Mouse (Mus musculus) heart, embryonic 10.5 days (tissue): ENCODE results near the gene Phf6. TPM values are rescaled to one million over a fixed set of nuclear protein-coding genes. Genes with fewer than 3 reads are reported as not detected.
"Not testable (repeated sequence)": the region's sequence is repeated elsewhere in the genome, so short reads cannot be mapped to it uniquely, and the experiment has no call there.

Source experiments
- DNase-seq: peaks from one replicate; pipeline ENCODE4 v3.0.0-alpha.2; 2017; ENCODE audit warnings: low spot score
- H3K27ac ChIP-seq: fragments of 300-500 bp; sonication (generic); 2 replicates; pipeline ENCODE4 v1.5.1; 2016; ENCODE audit warnings: mild to moderate bottlenecking
- H3K27me3 ChIP-seq: fragments of 300-500 bp; sonication (generic); 2 replicates; pipeline ENCODE4 v1.6.1; 2016; ENCODE audit warnings: mild to moderate bottlenecking; ENCODE audit not compliant: poor library complexity, insufficient read depth, severe bottlenecking
- H3K36me3 ChIP-seq: fragments of 300-500 bp; sonication (generic); 2 replicates; pipeline ENCODE4 v1.6.1; 2016; ENCODE audit warnings: mild to moderate bottlenecking, moderate library complexity
- H3K4me1 ChIP-seq: fragments of 300-500 bp; sonication (generic); 2 replicates; pipeline ENCODE4 v1.6.1; 2016; ENCODE audit warnings: mild to moderate bottlenecking
- H3K4me3 ChIP-seq: fragments of 300-500 bp; sonication (generic); 2 replicates; pipeline ENCODE4 v1.5.1; 2016; ENCODE audit warnings: mild to moderate bottlenecking, moderate library complexity
- H3K9me3 ChIP-seq: fragments of 300-500 bp; sonication (generic); 2 replicates; pipeline ENCODE4 v1.6.1; 2016; ENCODE audit warnings: mild to moderate bottlenecking, moderate library complexity
- WGBS: fragments of 180-500 bp; shearing (Covaris S2); methylation state at CpG from one replicate; pipeline ENCODE4 v1.1.7; 2016; 5-methylcytosine and 5-hydroxymethylcytosine counted together
- polyA plus RNA-seq: library from polyadenylated mRNA; unstranded; fragments of >200 nt; fragmentation: Nextera tagmentation; extraction: Ambion mirVana; gene quantifications from 2 replicates; pipeline ENCODE4 v1.2.1, GENCODE M21; 2016

The Phf6 gene
- polyA plus RNA-seq, 1 experiment from 2014 or later = 36.6 TPM

DNA sequence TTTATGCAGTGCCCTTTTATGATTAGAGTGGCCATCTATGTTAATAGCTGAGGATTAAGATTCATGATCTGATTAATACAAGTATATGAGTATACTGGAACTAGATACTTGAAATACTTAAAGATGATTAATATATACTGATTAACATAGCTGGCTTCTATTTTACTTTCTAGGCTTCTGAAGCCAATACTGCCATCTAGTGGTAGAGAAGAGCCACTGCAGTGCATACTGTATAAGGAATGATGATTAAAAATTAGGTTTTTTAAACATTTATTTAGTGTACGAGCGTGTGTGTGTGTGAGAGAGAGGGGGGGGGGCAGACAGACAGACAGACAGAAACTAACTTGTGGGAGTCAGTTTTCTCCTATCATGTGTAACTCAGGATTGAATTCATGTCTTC, 22.4 kb downstream of the Phf6 start:
- H3K27ac ChIP-seq = no peak overlapping the region
- no peak for DNase-seq
- no peaks in the 10 kb centered on the region for H3K4me1 ChIP-seq
- H3K27me3 ChIP-seq = no peaks in the 10 kb centered on the region
- no peak overlapping the region for H3K4me3 ChIP-seq
- 61% methylated on average over 2 of the region's 2 CpGs for WGBS
- no peaks in the 10 kb centered on the region for H3K9me3 ChIP-seq
- H3K36me3 ChIP-seq = 0 out of 2 replicates have a peak, but pooled peaks cover 3% of the 10 kb centered on the region

DNA sequence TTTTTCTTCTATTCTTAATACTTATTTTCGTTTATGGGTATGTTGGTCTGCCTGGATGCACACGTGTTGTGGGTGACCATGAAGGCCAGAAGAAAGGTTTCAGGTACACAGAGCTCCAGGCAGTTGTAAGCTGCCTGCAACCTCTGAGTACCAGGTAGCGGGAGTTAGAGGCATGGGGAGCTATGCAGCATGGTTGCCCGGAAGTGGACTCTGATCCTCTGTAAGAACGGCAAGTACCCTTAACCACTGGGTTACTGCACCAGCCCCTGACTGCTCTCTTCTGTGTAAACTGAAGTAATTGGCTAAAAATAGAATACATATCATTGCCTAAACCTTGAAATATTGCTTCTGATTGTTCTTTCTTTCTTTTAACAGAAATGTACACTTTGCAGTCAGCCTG, 33.4 kb downstream of the Phf6 start:
- 90% methylated on average over 5 of the region's 5 CpGs for WGBS
- Histone ChIP-seq H3K27me3 (no peaks in the 10 kb centered on the region), H3K9me3 (no peaks in the 10 kb centered on the region), H3K36me3 (peaks cover 32% of the 10 kb centered on the region), H3K27ac (no peak overlapping the region), H3K4me1 (no peaks in the 10 kb centered on the region), H3K4me3 (no peak overlapping the region)
- DNase-seq = no peak

DNA sequence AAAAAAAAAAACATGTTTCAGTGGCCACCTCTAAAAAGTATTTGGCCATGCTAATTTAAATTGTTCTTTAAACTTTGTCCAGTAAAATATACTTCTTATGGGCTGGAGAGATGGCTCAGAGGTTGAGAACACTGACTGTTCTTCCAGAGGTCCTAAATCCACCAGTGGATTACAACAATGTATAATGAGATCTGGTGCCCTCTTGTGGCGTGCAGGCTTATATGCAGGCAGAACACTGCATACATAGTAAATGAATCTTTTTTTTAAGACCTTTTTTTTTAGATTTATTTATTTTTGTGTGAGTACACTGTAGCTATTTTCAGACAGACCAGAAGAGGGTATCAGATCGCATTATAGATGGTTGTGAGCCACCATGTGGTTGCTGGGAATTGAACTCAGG, 37.6 kb downstream of the Phf6 start:
- Histone ChIP-seq H3K9me3 (no peaks in the 10 kb centered on the region), H3K4me1 (no peaks in the 10 kb centered on the region), H3K27ac (no peak overlapping the region), H3K27me3 (no peaks in the 10 kb centered on the region), H3K4me3 (no peak overlapping the region), H3K36me3 (peaks cover 19% of the 10 kb centered on the region)
- WGBS = 59% methylated on average over 2 of the region's 2 CpGs
- no peak for DNase-seq

DNA sequence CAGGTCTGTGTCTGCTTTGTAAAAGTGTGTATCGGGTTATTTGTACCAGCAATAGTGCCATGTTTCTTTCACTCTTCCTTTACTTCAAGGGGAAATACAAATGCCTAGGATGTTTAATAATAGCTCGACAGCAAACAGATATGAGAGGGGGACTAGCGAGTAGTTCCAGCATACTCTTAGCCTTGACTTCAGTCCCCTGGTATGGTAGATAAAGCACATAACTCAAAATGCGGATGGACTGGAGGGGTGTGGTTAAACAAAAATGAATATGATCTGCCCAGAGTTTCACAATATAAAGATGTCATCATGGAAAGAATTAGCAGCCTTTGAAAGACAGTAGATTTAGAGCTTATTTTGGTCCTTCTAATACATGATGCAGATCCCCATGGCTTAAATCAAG, 44.9 kb downstream of the Phf6 start:
- Histone ChIP-seq H3K36me3 (peaks cover 4% of the 10 kb centered on the region; the same call in 1 of the 2 replicates), H3K27me3 (no peaks in the 10 kb centered on the region), H3K4me1 (0 out of 2 replicates have a peak, but pooled peaks cover 3% of the 10 kb centered on the region), H3K27ac (no peak overlapping the region), H3K9me3 (no peaks in the 10 kb centered on the region), H3K4me3 (no peak overlapping the region)
- WGBS = 66% methylated on average over 4 of the region's 4 CpGs
- no peak for DNase-seq

DNA sequence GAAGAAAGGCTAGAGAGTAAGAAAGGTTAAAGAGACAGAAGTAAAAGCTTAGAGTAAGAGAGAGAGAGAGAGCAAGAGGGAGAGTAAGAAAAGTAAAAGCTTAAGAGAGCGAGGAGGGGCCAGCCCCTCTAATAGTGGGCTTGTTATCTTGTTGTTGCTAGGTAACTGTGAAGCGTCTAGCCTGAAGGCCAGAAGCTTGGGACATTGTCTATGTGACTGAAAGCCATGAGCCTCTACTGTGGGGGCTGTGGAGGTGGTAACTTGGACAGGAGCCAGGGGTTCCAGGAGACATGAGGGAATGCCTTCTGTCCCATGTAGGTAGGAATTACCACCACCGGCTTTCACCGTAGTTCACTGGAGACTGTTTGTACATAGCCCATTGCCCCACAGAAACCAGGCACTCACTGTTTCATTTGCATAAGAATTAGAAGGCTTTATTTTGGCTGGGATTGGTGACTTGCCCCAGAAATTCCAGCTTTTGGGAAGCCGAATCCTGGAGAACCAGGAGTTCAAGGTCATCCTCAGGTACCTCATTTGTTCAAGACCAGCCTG, 49.6 kb downstream of the Phf6 start:
- Histone ChIP-seq H3K27me3 (no peaks in the 10 kb centered on the region), H3K36me3 (no peaks in the 10 kb centered on the region), H3K27ac (peak overlapping the region; percentile 42; the same call in 1 of the 2 replicates), H3K9me3 (no peaks in the 10 kb centered on the region), H3K4me3 (no peak overlapping the region), H3K4me1 (0 out of 2 replicates have a peak, but pooled peaks cover 3% of the 10 kb centered on the region)
- WGBS = 58% methylated on average over 5 of the region's 5 CpGs
- peak; percentile 79 for DNase-seq

DNA sequence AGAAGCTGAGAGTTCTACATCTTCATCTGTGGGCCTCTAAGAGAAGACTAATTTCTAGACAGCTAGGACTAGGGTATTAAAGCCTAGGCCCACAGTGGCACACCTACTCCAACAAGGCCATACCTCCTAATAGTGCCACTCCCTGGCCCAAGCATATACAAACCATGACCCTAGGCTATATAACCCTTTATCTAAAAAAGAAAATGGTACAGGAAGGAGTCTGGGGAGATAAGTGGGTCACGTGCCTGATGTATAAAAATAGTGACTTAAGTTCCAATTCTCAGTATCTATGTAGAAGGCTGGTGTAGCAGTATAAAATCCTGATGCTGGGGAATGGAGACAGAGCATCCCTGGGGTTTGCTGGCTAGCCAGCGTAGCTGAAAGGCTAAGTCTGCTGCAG, 53.1 kb downstream of the Phf6 start:
- no peak overlapping the region for H3K4me3 ChIP-seq
- H3K27me3 ChIP-seq = no peaks in the 10 kb centered on the region
- 74% methylated on average over 2 of the region's 2 CpGs for WGBS
- H3K36me3 ChIP-seq = no peaks in the 10 kb centered on the region
- DNase-seq = no peak
- no peaks in the 10 kb centered on the region for H3K9me3 ChIP-seq
- H3K27ac ChIP-seq = no peak overlapping the region
- 0 out of 2 replicates have a peak, but pooled peaks cover 3% of the 10 kb centered on the region for H3K4me1 ChIP-seq

DNA sequence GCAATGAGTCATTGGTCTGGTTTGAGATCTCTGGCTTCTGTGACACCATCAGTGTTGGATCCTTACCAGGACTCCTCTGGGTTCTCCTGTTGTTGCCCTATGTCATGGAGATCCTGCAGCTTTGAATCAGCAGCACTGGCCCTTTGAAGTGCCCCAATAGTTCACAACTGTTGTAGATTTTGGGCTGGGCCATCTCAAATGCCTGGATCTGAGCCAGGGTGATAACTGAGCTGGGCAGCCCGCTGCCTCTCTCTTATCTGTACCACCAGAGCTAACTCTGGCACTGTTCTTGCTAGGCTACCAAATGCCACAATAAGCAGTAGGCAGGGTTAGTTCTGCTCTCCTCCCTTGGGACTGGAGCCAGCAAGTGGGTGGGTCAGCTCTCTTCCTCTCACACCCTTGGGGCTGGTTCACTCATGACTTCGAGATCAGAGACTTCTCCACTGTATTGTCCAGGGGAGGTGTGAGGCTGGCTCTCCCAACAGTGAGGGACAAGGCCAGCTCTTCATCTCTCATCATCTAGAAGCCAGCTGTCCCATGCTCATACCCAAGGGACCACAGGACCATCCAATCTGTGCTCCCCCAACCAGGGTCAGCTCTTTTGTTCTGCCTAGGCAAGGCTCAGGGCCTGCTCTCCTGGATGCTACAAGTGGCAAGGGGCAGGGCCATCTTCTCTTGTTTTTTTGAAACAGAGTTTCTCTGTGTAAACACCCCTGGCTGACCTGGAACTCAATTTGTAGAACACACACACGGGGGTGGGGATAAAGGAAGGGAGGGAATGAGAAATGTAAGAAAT, 59.3 kb downstream of the Phf6 start:
- DNase-seq = peak; percentile 74
- Histone ChIP-seq H3K27me3 (no peaks in the 10 kb centered on the region), H3K4me1 (peaks cover 5% of the 10 kb centered on the region; the same call in 1 of the 2 replicates), H3K4me3 (no peak overlapping the region), H3K27ac (0 out of 2 replicates have a peak overlapping the region, but pooled peaks have one; percentile 6), H3K9me3 (no peaks in the 10 kb centered on the region), H3K36me3 (no peaks in the 10 kb centered on the region)
- 38% methylated on average over 3 of the region's 3 CpGs for WGBS

DNA sequence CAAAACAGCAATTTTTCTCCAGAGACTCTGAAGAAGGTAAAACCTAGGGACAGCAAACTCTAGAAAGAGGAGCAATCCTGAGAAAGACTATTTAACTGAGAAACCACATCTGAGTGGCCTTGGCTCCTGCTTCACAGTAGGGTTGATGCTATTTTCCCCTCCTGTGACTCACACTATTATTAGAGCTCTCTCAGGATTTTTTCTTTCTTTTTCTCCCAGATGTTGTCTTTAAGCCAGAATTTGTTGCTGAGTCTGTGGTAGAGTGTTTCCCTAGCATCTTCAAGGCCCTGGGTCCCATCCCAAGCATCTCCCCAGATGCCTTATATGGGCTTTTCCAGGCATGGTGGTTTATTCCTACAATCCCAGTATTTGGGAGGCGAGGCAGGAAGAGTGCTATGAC, 60.1 kb downstream of the Phf6 start:
- no peaks in the 10 kb centered on the region for H3K36me3 ChIP-seq
- H3K27me3 ChIP-seq = no peaks in the 10 kb centered on the region
- no peak overlapping the region for H3K4me3 ChIP-seq
- peaks cover 5% of the 10 kb centered on the region; the same call in 1 of the 2 replicates for H3K4me1 ChIP-seq
- WGBS = 70% methylated on average over 1 of the region's 1 CpGs
- H3K9me3 ChIP-seq = no peaks in the 10 kb centered on the region
- DNase-seq = no peak
- no peak overlapping the region for H3K27ac ChIP-seq

DNA sequence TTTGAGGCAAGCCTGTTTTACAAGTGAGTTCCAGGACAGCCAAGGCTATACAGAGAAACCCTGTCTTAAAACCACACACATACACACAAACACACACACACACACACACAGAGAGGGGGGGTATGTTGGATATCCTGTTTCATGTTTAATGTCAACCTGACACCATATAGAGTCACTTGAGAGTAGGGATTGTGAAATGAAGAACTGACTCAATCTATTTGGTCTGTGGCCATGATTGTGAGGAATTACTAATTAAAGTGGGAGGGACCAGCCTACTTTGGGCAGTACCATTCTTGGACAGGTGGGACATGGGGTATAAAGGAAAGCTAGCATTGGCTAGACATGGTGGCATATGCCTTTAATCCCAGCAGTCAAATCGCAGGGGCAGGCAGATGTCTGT, 60.6 kb downstream of the Phf6 start:
- DNase-seq = no peak
- H3K27me3 ChIP-seq = no peaks in the 10 kb centered on the region
- no peak overlapping the region for H3K27ac ChIP-seq
- H3K4me3 ChIP-seq = no peak overlapping the region
- 91% methylated on average over 1 of the region's 1 CpGs for WGBS
- H3K9me3 ChIP-seq = no peaks in the 10 kb centered on the region
- H3K36me3 ChIP-seq = no peaks in the 10 kb centered on the region
- H3K4me1 ChIP-seq = peaks cover 5% of the 10 kb centered on the region; the same call in 1 of the 2 replicates

DNA sequence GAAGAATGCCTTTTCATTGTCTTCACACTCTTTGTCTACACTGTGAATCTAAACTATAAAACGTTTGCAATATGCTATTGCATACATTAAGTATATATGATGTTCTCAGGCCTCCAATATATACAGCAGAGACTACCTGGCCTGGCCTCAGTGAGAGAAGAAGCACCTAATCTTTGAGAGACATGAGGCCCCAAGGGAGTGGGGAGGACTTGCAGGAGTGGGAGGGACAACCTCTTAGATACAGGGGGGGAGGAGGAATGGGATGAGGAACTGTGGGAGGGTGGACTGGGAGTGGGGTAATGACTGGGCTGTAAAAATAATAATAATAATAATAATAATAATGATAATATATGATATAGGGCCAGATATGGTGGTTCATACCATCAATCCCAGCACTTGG, 66.5 kb downstream of the Phf6 start:
- Histone ChIP-seq H3K9me3 (no peaks in the 10 kb centered on the region), H3K4me3 (no peak overlapping the region), H3K27ac (no peak overlapping the region), H3K27me3 (no peaks in the 10 kb centered on the region), H3K36me3 (no peaks in the 10 kb centered on the region), H3K4me1 (no peaks in the 10 kb centered on the region)
- 50% methylated on average over 1 of the region's 1 CpGs for WGBS
- no peak for DNase-seq

DNA sequence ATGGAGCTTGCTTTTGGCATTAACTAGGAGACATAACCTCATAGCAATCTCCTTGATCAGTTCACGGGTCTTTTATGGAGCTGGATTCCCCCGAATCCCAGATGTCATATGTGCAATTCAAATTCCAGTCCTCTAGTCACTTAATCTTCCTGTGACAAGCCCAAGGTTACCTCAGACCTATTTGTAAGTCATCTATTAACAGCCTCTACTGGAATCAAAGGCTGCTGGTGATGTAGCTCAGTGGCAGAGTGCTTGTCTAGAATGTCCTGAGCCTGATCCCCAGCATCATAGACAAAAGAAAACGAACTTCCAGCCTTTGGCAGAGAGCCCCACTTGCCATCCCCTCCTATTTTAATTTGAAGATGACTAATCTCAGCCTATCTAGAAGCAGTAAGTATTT, 69.3 kb downstream of the Phf6 start:
- Histone ChIP-seq H3K4me3 (no peak overlapping the region), H3K27ac (no peak overlapping the region), H3K36me3 (no peaks in the 10 kb centered on the region), H3K4me1 (no peaks in the 10 kb centered on the region), H3K27me3 (no peaks in the 10 kb centered on the region), H3K9me3 (no peaks in the 10 kb centered on the region)
- no peak for DNase-seq
- 78% methylated on average over 3 of the region's 3 CpGs for WGBS

DNA sequence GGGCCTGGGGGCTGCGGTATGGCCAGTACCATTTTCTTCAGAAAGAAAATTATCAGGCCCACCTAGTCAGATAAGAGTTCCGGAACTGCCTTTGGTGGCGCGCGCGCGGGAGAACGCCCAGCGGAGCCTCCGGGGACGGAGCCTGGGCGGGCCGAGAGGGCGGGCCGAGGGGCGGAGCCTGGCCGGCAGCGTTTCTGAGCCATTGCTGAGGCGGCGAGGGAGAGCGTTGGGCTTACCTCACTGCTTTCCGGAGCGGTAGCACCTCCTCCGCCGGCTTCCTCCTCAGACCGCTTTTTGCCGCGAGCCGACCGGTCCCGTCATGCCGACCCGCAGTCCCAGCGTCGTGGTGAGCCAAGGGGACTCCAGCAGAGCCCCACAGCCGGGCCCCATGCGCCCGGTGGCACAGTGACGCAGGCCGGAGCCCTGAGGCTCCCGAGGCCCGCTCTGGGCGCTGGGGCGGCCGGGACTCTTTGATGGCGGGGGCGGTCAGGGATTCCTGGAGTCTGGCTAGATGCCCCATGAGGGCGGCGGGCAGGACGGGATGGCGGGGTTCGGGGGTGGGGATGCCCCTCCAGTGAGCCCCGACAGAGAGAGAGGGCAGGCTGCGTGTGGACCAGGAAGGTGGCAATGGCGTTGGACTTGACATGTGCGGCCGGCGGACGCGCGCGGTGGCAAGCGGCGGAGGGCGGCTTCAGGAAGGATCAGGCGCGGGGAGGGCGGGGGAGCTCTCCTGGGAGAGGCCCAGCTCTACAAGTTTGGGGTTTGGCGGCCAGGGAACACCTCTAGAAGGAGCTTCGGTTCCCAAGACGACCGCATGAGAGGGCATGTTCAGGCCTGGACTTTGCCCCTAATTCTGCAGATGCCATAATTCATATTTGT, 76.1 kb downstream of the Phf6 start, which contains the start of gene Hprt:
Gene Hprt, plus strand, starts transcription at position 233 of the 879 bp plus-strand sequence.
- Histone ChIP-seq H3K9me3 (no peaks in the 10 kb centered on the region), H3K4me1 (no peaks in the 10 kb centered on the region), H3K4me3 (peak within 1 kb of the TSS; percentile 71), H3K27ac (peak within 1 kb of the TSS; percentile 95), H3K27me3 (no peaks in the 10 kb centered on the region), H3K36me3 (no peaks in the 10 kb centered on the region)
- 11% methylated on average over 71 of the region's 72 CpGs for WGBS
- DNase-seq = peak; percentile 93

DNA sequence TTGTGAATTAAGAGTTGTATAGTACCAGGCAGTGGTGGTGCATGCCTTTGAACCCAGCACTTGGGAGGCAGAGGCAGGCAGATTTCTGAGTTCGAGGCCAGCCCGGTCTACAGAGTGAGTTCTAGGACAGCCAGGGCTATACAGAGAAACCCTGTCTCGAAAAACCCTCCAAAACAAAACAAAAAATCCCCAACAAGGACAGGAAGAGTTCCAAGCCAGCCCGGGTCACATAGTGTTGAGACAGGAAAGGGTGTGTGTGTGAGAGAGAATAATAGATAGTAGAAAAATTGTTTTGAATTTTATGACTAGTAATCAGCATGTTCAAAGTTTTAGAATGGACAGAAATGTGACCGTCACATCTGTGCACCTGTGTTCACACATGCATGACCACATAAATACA, 82.7 kb downstream of the Phf6 start:
- H3K9me3 ChIP-seq, H3K27me3 ChIP-seq, H3K27ac ChIP-seq, H3K4me1 ChIP-seq, H3K36me3 ChIP-seq, DNase-seq, H3K4me3 ChIP-seq: not testable (repeated sequence)
- WGBS = 83% methylated on average over 5 of the region's 5 CpGs
